Mouse (Mus musculus): ENCODE measurements around the gene Bcl2l1.

Bcl2l1 gene

GRCm38 (mm10) chr2:152803081-152803480, 28.4 kb downstream of the Bcl2l1 start:
- peak; percentile 28 for DNase-seq (ENCODE audit: low spot score)

- DNase-seq (ENCODE audit: low spot score): no peak
Observed at GRCm38 (mm10) chr2:152802303-152802702, 29.2 kb downstream of the Bcl2l1 start.

DNA sequence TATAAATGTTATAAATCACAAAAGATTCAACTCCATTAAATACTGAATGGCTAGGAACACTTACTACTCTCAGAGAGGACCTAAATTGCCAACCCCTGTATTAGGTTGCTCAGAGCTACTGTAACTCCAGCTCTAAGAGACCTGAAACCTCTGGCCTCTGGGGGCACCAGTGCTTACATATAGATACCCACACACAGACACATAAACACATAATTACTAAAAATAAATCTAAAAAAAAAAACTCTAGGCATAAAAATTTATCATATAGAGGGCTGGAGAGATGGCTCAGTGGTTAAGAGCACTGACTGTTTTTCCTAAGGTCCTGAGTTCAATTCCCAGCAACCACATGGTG, 30.8 kb downstream of the Bcl2l1 start:
- no peak for DNase-seq (ENCODE audit: low spot score)

DNA sequence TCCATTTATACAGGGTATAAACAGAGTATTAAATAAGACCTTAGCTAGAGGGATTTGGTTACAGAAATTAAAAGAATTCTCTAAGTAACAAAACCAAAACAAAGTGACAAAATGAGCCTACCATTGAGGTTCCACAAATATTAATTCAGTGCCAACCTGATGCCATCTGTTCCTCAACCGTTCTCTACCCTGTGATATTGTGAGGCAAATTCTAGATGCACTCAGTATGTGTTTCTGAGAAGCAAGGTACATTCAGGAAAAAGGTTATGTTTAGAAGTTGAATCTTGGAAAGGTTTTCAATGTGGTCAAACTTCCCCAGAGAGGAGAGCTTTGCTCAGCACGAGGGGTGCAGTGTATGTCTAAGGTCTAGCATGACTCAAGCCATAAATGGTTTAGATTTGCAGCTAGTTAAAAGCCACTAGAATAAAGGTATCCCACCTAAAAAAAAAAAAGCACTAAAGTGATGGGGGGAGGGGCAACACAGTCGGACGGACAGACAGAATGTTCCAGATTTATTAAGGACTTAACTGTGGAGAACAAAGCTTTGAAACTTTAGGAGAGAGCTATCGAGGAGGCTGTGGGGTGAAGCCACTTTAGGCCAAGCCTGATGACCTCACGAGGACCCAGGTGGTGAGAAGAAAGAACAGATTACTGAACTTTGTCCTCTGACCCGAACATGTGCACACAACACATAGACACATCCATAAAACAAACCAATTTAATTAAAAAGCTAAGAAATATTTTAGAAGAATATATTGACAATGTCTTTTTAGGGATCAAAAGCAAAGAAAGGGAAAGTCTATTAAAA, 31.4 kb downstream of the Bcl2l1 start:
- no peak for DNase-seq (ENCODE audit: low spot score)

- no peak for DNase-seq (ENCODE audit: low spot score)
Observed at GRCm38 (mm10) chr2:152797589-152797988, 33.9 kb downstream of the Bcl2l1 start.

DNA sequence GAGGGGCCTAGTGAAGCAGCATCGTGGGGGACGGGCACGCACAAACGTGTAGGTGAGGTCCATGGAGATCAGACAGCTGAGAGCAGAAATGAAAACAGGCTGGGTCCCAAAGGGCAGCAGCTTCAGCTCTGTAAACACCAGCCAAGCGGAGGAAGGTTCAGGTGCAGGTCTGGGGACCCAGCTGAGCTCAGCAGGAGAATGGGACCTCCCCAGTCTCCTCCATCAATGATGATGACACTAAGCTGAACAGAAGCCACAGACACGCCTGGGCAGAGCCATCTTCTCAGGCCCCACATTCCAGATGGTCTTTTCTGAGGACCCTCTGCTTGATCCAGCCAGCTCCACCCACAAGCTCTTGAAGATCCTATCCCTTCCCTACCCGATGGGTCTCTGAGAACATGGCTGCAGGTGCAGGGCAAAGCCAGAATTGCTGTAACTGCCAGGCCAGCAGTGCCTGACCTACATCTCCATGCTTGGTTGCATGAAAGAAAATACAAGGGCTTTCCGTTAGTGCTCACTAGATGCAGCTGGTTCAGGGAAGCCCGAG, 37.2 kb downstream of the Bcl2l1 start:
- DNase-seq (ENCODE audit: low spot score): no peak

DNA sequence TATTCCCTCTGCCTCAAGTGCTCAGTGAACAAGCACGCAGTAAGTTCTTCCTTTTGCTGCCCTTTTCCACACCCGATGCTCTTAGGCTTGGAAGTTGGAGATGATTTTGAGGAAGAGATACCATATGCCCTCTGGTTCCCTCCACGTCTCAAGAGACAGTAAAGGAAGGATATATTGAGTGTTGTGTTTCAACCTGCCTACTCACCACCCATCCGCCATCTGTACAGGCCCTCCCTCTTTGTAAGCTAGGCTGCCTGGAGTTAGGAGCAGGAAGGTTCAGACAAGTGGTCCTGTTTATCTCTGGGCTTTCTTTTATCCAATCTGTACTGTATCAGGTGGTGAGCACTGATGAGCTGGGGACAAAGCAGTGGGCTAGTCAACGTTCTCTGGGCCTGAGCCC, 38.1 kb downstream of the Bcl2l1 start:
- no peak for DNase-seq (ENCODE audit: low spot score)

DNA sequence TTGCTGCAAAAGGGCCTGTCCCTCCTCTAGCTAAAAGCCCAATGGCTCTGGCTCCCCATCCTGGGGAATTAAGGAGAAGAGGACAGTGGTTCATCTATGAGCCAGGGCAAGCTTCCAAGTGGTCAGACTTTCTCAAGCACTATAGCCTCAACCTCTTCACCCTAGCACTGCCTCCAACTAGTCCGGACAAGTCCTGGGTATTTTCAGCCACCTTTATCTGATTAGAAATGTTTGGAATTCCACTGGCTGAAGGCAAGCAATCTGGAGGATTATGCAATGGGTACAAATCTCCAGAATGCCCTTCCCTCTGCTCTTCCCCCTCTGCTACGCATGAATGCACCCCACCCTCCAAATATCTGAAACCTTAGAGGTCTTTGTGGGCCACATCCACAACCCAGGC, 39.1 kb downstream of the Bcl2l1 start:
- DNase-seq (ENCODE audit: low spot score): no peak

- DNase-seq (ENCODE audit: low spot score): peak; percentile 61
Observed at GRCm38 (mm10) chr2:152789591-152789999, 41.9 kb downstream of the Bcl2l1 start.

DNA sequence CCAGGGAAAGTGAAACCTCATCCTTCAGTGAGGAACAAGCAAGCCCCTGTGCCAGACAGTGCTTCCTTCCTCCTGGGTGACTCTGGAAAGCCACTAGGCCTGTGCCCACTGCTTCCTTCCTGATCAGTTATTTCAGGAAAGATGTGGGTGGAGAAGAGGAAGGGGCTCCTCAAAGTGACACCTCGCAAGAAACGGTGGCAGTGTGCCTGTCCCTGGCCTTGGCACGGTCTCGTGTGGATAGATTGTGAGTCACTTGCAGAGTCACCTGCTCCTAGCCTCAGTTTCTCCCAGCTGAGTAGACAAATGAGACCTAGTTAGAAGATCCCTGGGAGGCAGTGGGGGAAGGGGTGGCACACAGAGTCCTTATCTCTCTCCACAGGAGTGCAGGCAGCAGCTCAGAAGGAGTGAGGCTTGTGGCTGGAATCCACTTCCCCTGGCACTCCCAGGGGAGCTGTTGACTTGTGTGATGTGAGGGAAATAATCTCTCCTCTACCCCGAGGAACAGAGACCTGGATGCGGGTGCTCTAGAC, 42.6 kb downstream of the Bcl2l1 start:
- no peak for DNase-seq (ENCODE audit: low spot score)

DNA sequence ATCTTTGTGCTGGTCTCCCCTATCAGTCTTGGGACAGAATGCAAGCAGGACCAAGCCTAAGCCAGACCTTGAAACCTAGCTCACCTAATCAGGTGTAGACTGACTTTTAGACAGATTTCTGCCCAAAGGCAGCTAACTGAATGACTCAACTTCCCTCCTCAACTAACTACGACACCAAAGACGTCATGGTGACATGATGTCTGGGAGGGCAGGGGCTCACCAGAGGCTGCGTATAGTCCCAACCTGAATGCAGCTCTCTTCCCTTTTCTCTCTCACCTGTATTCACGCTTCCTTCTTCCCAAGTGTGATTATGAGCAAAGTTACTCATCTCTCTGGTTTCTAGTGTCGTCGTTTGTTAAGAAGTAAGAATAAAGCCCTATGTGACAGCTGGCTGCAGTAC, 44.0 kb downstream of the Bcl2l1 start:
- DNase-seq (ENCODE audit: low spot score): no peak

DNA sequence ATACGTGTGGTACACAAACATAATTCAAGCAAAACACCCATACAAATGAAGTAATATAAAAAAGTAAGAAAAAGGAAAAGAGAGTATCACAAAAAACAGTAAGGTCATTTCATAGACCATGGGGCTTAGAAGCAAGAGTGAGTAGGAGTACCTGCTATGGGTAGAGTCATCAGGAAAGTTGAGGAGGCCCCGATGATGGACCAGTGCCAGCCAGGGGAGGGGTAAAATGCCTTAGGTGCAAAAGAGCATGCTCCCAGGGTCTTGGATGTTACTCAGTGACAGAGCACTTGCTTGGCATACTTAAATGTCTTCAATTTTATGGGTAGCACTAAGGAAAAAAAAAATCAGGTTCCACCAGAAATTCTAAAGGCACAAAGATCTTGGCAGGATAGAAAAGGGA, 44.4 kb downstream of the Bcl2l1 start:
- DNase-seq (ENCODE audit: low spot score): no peak

- no peak for DNase-seq (ENCODE audit: low spot score)
Observed at GRCm38 (mm10) chr2:152785446-152786350, 45.8 kb downstream of the Bcl2l1 start.

GRCm38 (mm10) chr2:152784640-152785039, 46.9 kb downstream of the Bcl2l1 start:
- DNase-seq (ENCODE audit: low spot score): no peak

DNA sequence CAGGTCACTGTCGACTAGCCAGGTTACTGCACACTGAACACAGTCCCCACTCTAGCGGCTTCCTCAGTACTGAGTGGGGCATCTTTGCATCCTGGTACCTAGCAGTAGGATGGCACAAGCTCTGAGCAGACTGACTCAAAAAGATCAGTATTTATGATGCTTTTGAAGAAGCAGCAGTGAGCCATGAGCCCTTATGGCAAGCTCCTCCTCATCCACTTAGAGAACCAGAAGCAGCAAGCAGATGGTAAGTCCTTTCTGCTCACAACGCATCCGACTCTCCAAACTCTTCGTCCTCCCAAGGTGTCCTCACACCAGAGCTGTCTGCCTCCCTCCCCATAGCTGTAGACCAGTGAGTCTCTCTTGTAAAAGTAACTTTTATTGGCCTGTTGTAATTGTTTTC, 48.3 kb downstream of the Bcl2l1 start:
- DNase-seq (ENCODE audit: low spot score): no peak

GRCm38 (mm10) chr2:152782656-152783055, 48.9 kb downstream of the Bcl2l1 start:
- no peak for DNase-seq (ENCODE audit: low spot score)

- DNase-seq (ENCODE audit: low spot score): no peak
Observed at GRCm38 (mm10) chr2:152781031-152781711, 50.4 kb downstream of the Bcl2l1 start.

DNA sequence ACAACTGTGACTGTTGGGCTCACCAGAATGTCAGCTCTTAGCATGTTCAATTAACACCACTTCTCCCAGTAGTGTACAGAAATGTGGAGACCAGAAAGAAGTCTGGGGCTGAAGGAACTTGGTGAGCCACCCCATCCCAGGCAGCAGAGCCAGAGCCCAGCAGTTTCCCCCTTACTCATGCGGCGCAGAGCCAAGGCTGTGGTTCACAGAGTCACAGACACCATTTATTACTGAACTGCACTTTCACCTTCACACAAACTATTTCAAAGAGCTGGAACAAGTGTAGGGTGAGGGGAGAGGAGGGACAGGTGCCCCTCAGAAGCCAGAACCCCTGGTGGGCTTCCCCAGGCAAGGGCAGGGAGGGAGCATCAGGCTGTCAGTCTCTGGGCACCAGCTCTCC, 51.1 kb downstream of the Bcl2l1 start:
- no peak for DNase-seq (ENCODE audit: low spot score)

DNA sequence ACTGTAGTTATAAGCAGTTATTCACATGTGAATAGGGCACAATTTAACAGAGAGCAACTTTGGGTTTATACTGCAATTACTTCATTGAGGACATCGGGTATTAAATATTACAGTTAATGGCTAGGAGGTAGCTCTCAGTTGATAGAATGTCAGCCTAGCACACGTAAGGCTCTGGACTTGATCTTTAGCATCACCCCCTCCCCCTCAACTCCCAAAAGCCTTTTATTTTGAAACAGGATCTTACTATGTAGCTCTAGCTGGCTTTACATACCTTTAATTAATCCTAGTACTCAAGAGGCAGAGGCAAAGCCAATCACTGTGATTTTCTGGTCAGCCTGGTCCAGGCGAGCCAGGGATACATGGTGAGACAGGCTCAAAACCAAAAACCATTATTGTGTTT, 54.4 kb downstream of the Bcl2l1 start:
- DNase-seq (ENCODE audit: low spot score): no peak

GRCm38 (mm10) chr2:152776435-152776834, 55.1 kb downstream of the Bcl2l1 start:
- no peak for DNase-seq (ENCODE audit: low spot score)

- DNase-seq (ENCODE audit: low spot score): no peak
Observed at GRCm38 (mm10) chr2:152776019-152776418, 55.5 kb downstream of the Bcl2l1 start.

DNA sequence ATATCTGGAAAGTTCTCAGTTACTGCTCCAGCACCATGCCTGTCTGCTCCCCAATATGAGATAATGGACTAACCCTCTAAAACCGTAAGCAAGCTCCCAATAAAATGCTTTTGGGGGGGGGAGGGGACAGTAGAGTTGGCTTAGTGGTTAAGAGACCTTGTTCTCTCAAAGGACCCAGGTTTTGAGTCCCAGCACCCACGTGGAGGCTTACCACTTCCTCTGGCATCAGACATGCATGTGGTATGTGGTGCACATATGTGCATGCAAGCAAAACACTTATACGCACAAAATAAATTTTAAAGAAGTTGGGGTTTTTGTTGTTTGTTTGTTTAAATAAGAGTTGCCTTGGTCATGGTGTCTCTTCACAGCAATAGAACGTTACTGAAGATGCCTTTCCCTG, 56.2 kb downstream of the Bcl2l1 start:
- DNase-seq (ENCODE audit: low spot score): peak; percentile 81

Data from T-cell, adult 2 months (primary cell).